Mouse (Mus musculus) liver, adult 2 months (tissue): ENCODE measurements around the gene Ahcyl2. TPM values are rescaled to one million over a fixed set of nuclear protein-coding genes. Genes with fewer than 3 reads are reported as not detected.

Experiments used
- DNase-seq: peaks from one replicate; pipeline ENCODE4 v3.0.0-alpha.2; 2011; ENCODE audit warnings: low read depth, low spot score; ENCODE audit errors: extremely low read depth
- H3K27ac ChIP-seq: fragments of 200-500 bp; replicated peaks from 2 replicates; pipeline ENCODE4 v1.5.1; 2012; ENCODE audit warnings: low read depth, mild to moderate bottlenecking, control low read depth, inconsistent platforms, low read length; ENCODE audit not compliant: insufficient read depth
- H3K27me3 ChIP-seq: fragments of 200-500 bp; 2 replicates; pipeline ENCODE4 v1.6.1; 2012; ENCODE audit warnings: mild to moderate bottlenecking, moderate library complexity, low read length, inconsistent platforms; ENCODE audit not compliant: control insufficient read depth, insufficient read depth
- H3K36me3 ChIP-seq: fragments of 200-500 bp; 2 replicates; pipeline ENCODE4 v1.6.1; 2012; ENCODE audit warnings: low read length, inconsistent platforms; ENCODE audit not compliant: control insufficient read depth, insufficient read depth
- H3K4me1 ChIP-seq: fragments of 200-500 bp; 2 replicates; pipeline ENCODE4 v1.6.1; 2011; ENCODE audit warnings: low read length; ENCODE audit not compliant: control insufficient read depth, insufficient read depth
- H3K4me3 ChIP-seq: fragments of 200-500 bp; 2 replicates; pipeline ENCODE4 v1.5.1; 2011; ENCODE audit warnings: low read depth, mild to moderate bottlenecking, control low read depth, low read length, moderate library complexity; ENCODE audit not compliant: insufficient read depth
- H3K79me2 ChIP-seq: fragments of 200-500 bp; 2 replicates; pipeline ENCODE4 v1.6.1; 2012; ENCODE audit warnings: inconsistent platforms, mild to moderate bottlenecking, low read length, moderate library complexity; ENCODE audit not compliant: control insufficient read depth, insufficient read depth
- H3K9ac ChIP-seq: fragments of 200-500 bp; 2 replicates; pipeline ENCODE4 v1.6.1; 2012; ENCODE audit warnings: low read depth, mild to moderate bottlenecking, control low read depth, inconsistent platforms, low read length
- CTCF ChIP-seq: fragments of 200-500 bp; IDR thresholded peaks from 2 replicates; pipeline ENCODE4 v1.5.1; 2011; ENCODE audit warnings: low read depth, low read length, control low read depth
- POLR2A ChIP-seq: fragments of 200-500 bp; IDR thresholded peaks from 2 replicates; pipeline ENCODE4 v1.6.1; 2011; ENCODE audit warnings: low read length, control low read depth; ENCODE audit not compliant: insufficient read depth; ENCODE audit errors: extremely low read depth
- WGBS: fragments of 180-500 bp; shearing (Covaris S2); methylation state at CpG from one replicate; pipeline ENCODE4 v1.1.7; 2018; 5-methylcytosine and 5-hydroxymethylcytosine counted together
- polyA plus RNA-seq: library from polyadenylated mRNA; depleted of rRNA; stranded (reverse); fragments of >200 nt; gene quantifications from 2 replicates; pipeline ENCODE4 v1.2.3, GENCODE M21; 2012
- total RNA-seq: library from RNA; depleted of rRNA; stranded (reverse); fragments of >200 nt; gene quantifications from 2 replicates; pipeline ENCODE4 v1.2.3, GENCODE M21; 2014

The Ahcyl2 gene
- total and polyA plus RNA-seq, 2 experiments, result 7.4 to 8.9 TPM

DNA sequence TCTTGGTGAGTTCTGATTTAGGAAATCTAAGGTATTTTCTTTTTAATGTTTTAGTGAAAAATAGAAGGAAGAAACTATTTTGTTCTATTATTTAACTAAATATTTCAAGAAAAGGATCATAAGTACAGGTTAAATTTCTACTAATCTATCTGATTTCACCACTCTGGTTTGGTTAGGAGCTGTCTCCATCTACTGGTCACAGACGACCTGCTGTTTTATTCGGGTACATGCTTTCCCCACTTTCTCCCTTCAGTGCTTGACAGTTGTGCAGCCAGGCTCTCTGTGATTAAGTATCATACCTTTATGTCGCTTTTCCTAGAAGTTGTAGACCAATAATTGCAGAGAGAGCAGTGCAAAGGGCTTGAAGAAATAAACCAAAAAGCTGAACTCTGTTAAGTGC, 51.5 kb downstream of the Ahcyl2 start:
- H3K9ac ChIP-seq, result no peak overlapping the region
- no peaks in the 10 kb centered on the region for H3K36me3 ChIP-seq
- H3K27me3 ChIP-seq, result no peaks in the 10 kb centered on the region
- TF ChIP-seq CTCF (peak; percentile 51), POLR2A (no peak)
- H3K79me2 ChIP-seq, result peaks cover 6% of the 10 kb centered on the region; the same call in 1 of the 2 replicates
- H3K4me3 ChIP-seq, result no peak overlapping the region
- WGBS, result 10% methylated on average over 3 of the region's 3 CpGs
- peak; percentile 70 for DNase-seq
- peaks cover 18% of the 10 kb centered on the region for H3K4me1 ChIP-seq
- H3K27ac ChIP-seq, result no peak overlapping the region

DNA sequence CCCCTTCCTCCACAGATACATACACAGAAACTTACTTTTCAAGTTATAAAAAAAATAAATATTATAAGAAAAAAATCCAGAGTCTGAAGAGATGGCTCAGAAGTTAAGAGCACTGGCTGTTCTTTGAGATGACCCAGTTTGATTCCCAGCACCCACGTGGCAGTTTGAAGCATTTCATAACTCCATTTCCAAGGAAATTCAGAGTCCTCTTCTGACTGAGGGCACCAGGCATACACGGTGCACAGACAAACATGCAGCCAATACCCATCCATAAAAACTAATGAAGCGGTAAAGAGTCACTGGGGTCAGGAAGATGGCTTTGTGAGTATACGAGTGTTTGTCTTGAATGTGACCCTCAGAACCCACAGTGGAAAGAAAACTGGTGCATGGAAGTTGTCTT, 52.5 kb downstream of the Ahcyl2 start:
- Histone ChIP-seq H3K9ac (no peak overlapping the region), H3K36me3 (no peaks in the 10 kb centered on the region), H3K79me2 (peaks cover 6% of the 10 kb centered on the region; the same call in 1 of the 2 replicates), H3K27me3 (no peaks in the 10 kb centered on the region), H3K27ac (no peak overlapping the region), H3K4me3 (no peak overlapping the region), H3K4me1 (peaks cover 16% of the 10 kb centered on the region)
- no peak for TF ChIP-seq CTCF
- TF ChIP-seq POLR2A, result no peak
- 30% methylated on average over 4 of the region's 4 CpGs for WGBS
- peak; percentile 51 for DNase-seq

GRCm38 (mm10) chr6:29820926-29821325, 53.1 kb downstream of the Ahcyl2 start:
- no peak for DNase-seq
- Histone ChIP-seq H3K79me2 (peaks cover 2% of the 10 kb centered on the region; the same call in 1 of the 2 replicates), H3K4me1 (peaks cover 12% of the 10 kb centered on the region), H3K4me3 (no peak overlapping the region), H3K36me3 (no peaks in the 10 kb centered on the region), H3K27ac (no peak overlapping the region), H3K27me3 (no peaks in the 10 kb centered on the region), H3K9ac (no peak overlapping the region)
- TF ChIP-seq CTCF, result no peak
- no peak for TF ChIP-seq POLR2A
- WGBS, result 75% methylated on average over 3 of the region's 3 CpGs

DNA sequence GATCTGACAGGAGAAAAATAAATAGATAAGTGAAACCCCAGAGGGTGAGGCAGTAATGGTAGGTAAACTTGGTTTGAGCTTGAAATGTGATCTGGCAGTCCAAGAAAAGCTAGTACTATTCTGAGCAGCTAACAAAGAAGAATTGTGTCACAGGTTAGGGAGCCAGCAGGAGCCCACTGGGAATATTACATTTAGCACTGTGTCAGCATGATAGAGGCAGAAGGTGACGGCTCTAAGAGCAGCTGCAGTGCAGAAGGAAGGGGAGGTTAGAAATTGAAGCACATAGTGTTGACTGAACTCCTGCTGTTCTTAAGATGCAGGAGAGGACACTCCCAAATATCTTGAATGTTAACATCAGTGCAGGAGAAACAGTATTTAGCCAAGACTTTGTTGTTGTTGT, 54.0 kb downstream of the Ahcyl2 start:
- Histone ChIP-seq H3K9ac (no peak overlapping the region), H3K79me2 (no peaks in the 10 kb centered on the region; the same call in 1 of the 2 replicates), H3K4me1 (peaks cover 12% of the 10 kb centered on the region), H3K4me3 (no peak overlapping the region), H3K36me3 (no peaks in the 10 kb centered on the region), H3K27ac (no peak overlapping the region), H3K27me3 (no peaks in the 10 kb centered on the region)
- no peak for DNase-seq
- 85% methylated on average over 1 of the region's 1 CpGs for WGBS
- no peak for TF ChIP-seq POLR2A
- no peak for TF ChIP-seq CTCF

DNA sequence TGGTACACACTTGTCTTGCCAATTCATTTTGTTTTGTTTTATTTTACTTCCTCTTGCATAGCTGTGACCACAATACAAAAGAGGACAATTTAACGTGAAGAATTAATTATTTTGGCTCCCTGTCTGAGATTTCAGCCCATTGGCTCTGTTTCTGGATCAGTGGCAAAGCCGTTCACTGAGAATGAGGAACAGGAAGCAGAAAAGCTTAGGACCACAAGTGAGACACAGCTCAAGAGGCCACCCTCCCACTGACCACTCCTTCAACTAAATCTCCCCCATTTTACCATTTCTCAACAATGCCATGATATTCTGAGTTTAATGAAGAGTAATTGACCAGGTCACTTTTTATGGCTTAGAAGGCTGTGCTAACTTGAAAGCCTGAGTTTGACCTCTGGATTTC, 57.5 kb downstream of the Ahcyl2 start:
- TF ChIP-seq POLR2A (no peak), CTCF (no peak)
- no peak overlapping the region for H3K27ac ChIP-seq
- WGBS, result 45% methylated on average over 2 of the region's 2 CpGs

GRCm38 (mm10) chr6:29827291-29828242, 59.8 kb downstream of the Ahcyl2 start:
- H3K27ac ChIP-seq, result no peak overlapping the region
- H3K4me3 ChIP-seq, result no peak overlapping the region
- no peak for TF ChIP-seq CTCF
- TF ChIP-seq POLR2A, result no peak
- no peaks in the 10 kb centered on the region; the same call in 1 of the 2 replicates for H3K79me2 ChIP-seq
- no peaks in the 10 kb centered on the region for H3K27me3 ChIP-seq
- no peaks in the 10 kb centered on the region for H3K36me3 ChIP-seq
- H3K9ac ChIP-seq, result no peak overlapping the region
- peaks cover 12% of the 10 kb centered on the region; the same call in 1 of the 2 replicates for H3K4me1 ChIP-seq
- DNase-seq, result no peak
- WGBS, result 75% methylated on average over 5 of the region's 5 CpGs

More for the DNA sequence above, 57.5 kb downstream of the Ahcyl2 start:
- Histone ChIP-seq H3K27me3 (no peaks in the 10 kb centered on the region), H3K9ac (no peak overlapping the region), H3K4me3 (no peak overlapping the region), H3K4me1 (peaks cover 16% of the 10 kb centered on the region; the same call in 1 of the 2 replicates), H3K36me3 (no peaks in the 10 kb centered on the region), H3K79me2 (no peaks in the 10 kb centered on the region; the same call in 1 of the 2 replicates)
- DNase-seq, result no peak
